Mouse (Mus musculus) skeletal muscle tissue, adult 2 months (tissue): ENCODE data around the gene Zbtb49.

Experiments used
- DNase-seq: peaks from one replicate; pipeline ENCODE4 v3.0.0-alpha.2; 2012; ENCODE audit warnings: low read depth, low spot score

Zbtb49 gene

GRCm38 (mm10) chr5:38220328-38220912 lies at the start of gene Zbtb49, which contains the start of gene Lyar:
TSS of gene Zbtb49 (minus strand) at chr5:38220457.
TSS of gene Lyar (plus strand) at chr5:38220470.
- peak; percentile 87 for DNase-seq

GRCm38 (mm10) chr5:38260107-38260682 lies 39.9 kb upstream of the Zbtb49 start, which contains the start of gene Tmem128:
TSS of gene Tmem128 (plus strand) at chr5:38260185.
- DNase-seq = peak; percentile 39

GRCm38 (mm10) chr5:38259455-38260106 lies 39.3 kb upstream of the Zbtb49 start:
- DNase-seq = no peak

- DNase-seq = no peak
These were observed 38.5 kb upstream of the Zbtb49 start for GRCm38 (mm10) chr5:38258773-38259146.

- no peak for DNase-seq
These were observed 37.9 kb upstream of the Zbtb49 start for GRCm38 (mm10) chr5:38258034-38258772.

- DNase-seq = no peak
These were observed 36.3 kb upstream of the Zbtb49 start for GRCm38 (mm10) chr5:38256551-38256950.

- no peak for DNase-seq
These were observed 35.4 kb upstream of the Zbtb49 start for GRCm38 (mm10) chr5:38255644-38256043.

- DNase-seq = no peak
These were observed 34.9 kb upstream of the Zbtb49 start for GRCm38 (mm10) chr5:38255195-38255594.

- DNase-seq = no peak
These were observed 21.7 kb upstream of the Zbtb49 start for GRCm38 (mm10) chr5:38241966-38242365.

GRCm38 (mm10) chr5:38241473-38241834 lies 21.2 kb upstream of the Zbtb49 start:
- no peak for DNase-seq

- no peak for DNase-seq
These were observed 20.6 kb upstream of the Zbtb49 start for GRCm38 (mm10) chr5:38240727-38241472.

- no peak for DNase-seq
These were observed 16.4 kb upstream of the Zbtb49 start for GRCm38 (mm10) chr5:38236627-38237026.

- DNase-seq = peak; percentile 14
These were observed 15.2 kb upstream of the Zbtb49 start for GRCm38 (mm10) chr5:38235422-38235821.

GRCm38 (mm10) chr5:38219771-38220307 lies 418 bp downstream of the Zbtb49 start:
- DNase-seq = no peak

- no peak for DNase-seq
These were observed 7.2 kb downstream of the Zbtb49 start for GRCm38 (mm10) chr5:38213009-38213408.

- DNase-seq = no peak
These were observed 8.6 kb downstream of the Zbtb49 start for GRCm38 (mm10) chr5:38211691-38212090.

- no peak for DNase-seq
These were observed 11.3 kb downstream of the Zbtb49 start for GRCm38 (mm10) chr5:38208985-38209384.

GRCm38 (mm10) chr5:38205303-38205726 lies 14.9 kb downstream of the Zbtb49 start:
- DNase-seq = no peak

- DNase-seq = no peak
These were observed 20.6 kb downstream of the Zbtb49 start for GRCm38 (mm10) chr5:38199686-38200085.

GRCm38 (mm10) chr5:38197482-38197823 lies 22.8 kb downstream of the Zbtb49 start:
- DNase-seq = peak; percentile 61

GRCm38 (mm10) chr5:38196821-38197481 lies 23.3 kb downstream of the Zbtb49 start:
- no peak for DNase-seq
